Mouse (Mus musculus) forebrain, embryonic 13.5 days (tissue): Measurements from ENCODE around the gene Nat8f1. TPM values are rescaled to one million over a fixed set of nuclear protein-coding genes. Genes with fewer than 3 reads are reported as not detected.

Experiments
- ATAC-seq: fragments of 200-750 bp; cut with Nextera tagmentation; 2 replicates; pipeline ENCODE4 v1.8.0; 2017
- H3K27ac ChIP-seq: fragments of 300-500 bp; sonication (generic); 2 replicates; pipeline ENCODE4 v1.5.1; 2015; ENCODE audit warnings: inconsistent platforms, mild to moderate bottlenecking, moderate library complexity
- H3K27me3 ChIP-seq: fragments of 300-500 bp; sonication (generic); 2 replicates; pipeline ENCODE4 v1.6.1; 2015; ENCODE audit warnings: mild to moderate bottlenecking, inconsistent platforms
- H3K36me3 ChIP-seq: fragments of 300-500 bp; sonication (generic); 2 replicates; pipeline ENCODE4 v1.6.1; 2015; ENCODE audit warnings: mild to moderate bottlenecking, inconsistent platforms; ENCODE audit not compliant: poor library complexity, severe bottlenecking
- H3K4me1 ChIP-seq: fragments of 300-500 bp; sonication (generic); 2 replicates; pipeline ENCODE4 v1.6.1; 2015; ENCODE audit warnings: inconsistent platforms
- H3K4me2 ChIP-seq: fragments of 300-500 bp; sonication (generic); 2 replicates; pipeline ENCODE4 v1.6.1; 2015; ENCODE audit warnings: inconsistent platforms, mild to moderate bottlenecking, moderate library complexity
- H3K4me3 ChIP-seq: fragments of 300-500 bp; sonication (generic); 2 replicates; pipeline ENCODE4 v1.5.1; 2015; ENCODE audit warnings: mild to moderate bottlenecking, inconsistent platforms
- H3K9ac ChIP-seq: fragments of 300-500 bp; sonication (generic); 2 replicates; pipeline ENCODE4 v1.6.1; 2015; ENCODE audit warnings: mild to moderate bottlenecking, inconsistent platforms
- H3K9me3 ChIP-seq: fragments of 300-500 bp; sonication (generic); replicated peaks from 2 replicates; pipeline ENCODE4 v1.6.1; 2016; ENCODE audit warnings: inconsistent platforms
- WGBS: fragments of 180-500 bp; shearing (Covaris S2); methylation state at CpG from one replicate; pipeline ENCODE4 v1.1.7; 2015; 5-methylcytosine and 5-hydroxymethylcytosine counted together
- polyA plus RNA-seq: library from polyadenylated mRNA; unstranded; fragments of >200 nt; fragmentation: Nextera tagmentation; extraction: Ambion mirVana; gene quantifications from 2 replicates; pipeline ENCODE4 v1.2.1, GENCODE M21; 2015

The Nat8f1 gene
- polyA plus RNA-seq, 1 experiment from 2014 or later, result 9.2 TPM

GRCm38 (mm10) chr6:85863840-85864239 is 51.6 kb downstream of the Nat8f1 start:
- no peaks in the 10 kb centered on the region for H3K9me3 ChIP-seq
- H3K27me3 ChIP-seq, result no peaks in the 10 kb centered on the region
- H3K27ac ChIP-seq, result no peak overlapping the region
- no peaks in the 10 kb centered on the region for H3K36me3 ChIP-seq
- no peaks in the 10 kb centered on the region for H3K4me1 ChIP-seq
- no peak overlapping the region for H3K4me3 ChIP-seq
- no peak for ATAC-seq
- WGBS, result 97% methylated on average over 2 of the region's 2 CpGs
- H3K4me2 ChIP-seq, result no peak overlapping the region
- no peak overlapping the region for H3K9ac ChIP-seq

- no peaks in the 10 kb centered on the region for H3K4me1 ChIP-seq
- no peak overlapping the region for H3K9ac ChIP-seq
- no peaks in the 10 kb centered on the region for H3K9me3 ChIP-seq
- ATAC-seq, result no peak
- H3K27me3 ChIP-seq, result no peaks in the 10 kb centered on the region
- H3K36me3 ChIP-seq, result no peaks in the 10 kb centered on the region
- no peak overlapping the region for H3K4me3 ChIP-seq
- no peak overlapping the region for H3K27ac ChIP-seq
- 81% methylated on average over 2 of the region's 2 CpGs for WGBS
- H3K4me2 ChIP-seq, result no peak overlapping the region
These were observed 52.4 kb downstream of the Nat8f1 start for GRCm38 (mm10) chr6:85863136-85863535.

GRCm38 (mm10) chr6:85862565-85862964 is 52.9 kb downstream of the Nat8f1 start:
- Histone ChIP-seq H3K4me2 (no peak overlapping the region), H3K27ac (no peak overlapping the region), H3K9ac (no peak overlapping the region), H3K4me3 (no peak overlapping the region), H3K27me3 (no peaks in the 10 kb centered on the region), H3K9me3 (no peaks in the 10 kb centered on the region), H3K36me3 (no peaks in the 10 kb centered on the region), H3K4me1 (no peaks in the 10 kb centered on the region)
- ATAC-seq, result no peak
- 64% methylated on average over 3 of the region's 3 CpGs for WGBS

GRCm38 (mm10) chr6:85861247-85861646 is 54.2 kb downstream of the Nat8f1 start:
- no peaks in the 10 kb centered on the region for H3K9me3 ChIP-seq
- no peaks in the 10 kb centered on the region for H3K4me1 ChIP-seq
- no peaks in the 10 kb centered on the region for H3K36me3 ChIP-seq
- H3K9ac ChIP-seq, result no peak overlapping the region
- H3K4me3 ChIP-seq, result no peak overlapping the region
- H3K4me2 ChIP-seq, result no peak overlapping the region
- H3K27ac ChIP-seq, result no peak overlapping the region
- ATAC-seq, result no peak
- 90% methylated on average over 3 of the region's 3 CpGs for WGBS
- H3K27me3 ChIP-seq, result no peaks in the 10 kb centered on the region

Other genes with a start within 250 kb of the Nat8f1 start
- gene Nat8f7, start 202.5 kb downstream of the Nat8f1 start, polyA plus RNA-seq, result not detected in 2 replicates
- gene Nat8f3, start 149.9 kb downstream of the Nat8f1 start, polyA plus RNA-seq, result 0.23 TPM in 1 of 2 replicates, not detected in the other
- not detected in 2 replicates for gene Nat8f6, start 94.7 kb downstream of the Nat8f1 start, polyA plus RNA-seq
- gene Nat8f5, start 94.7 kb downstream of the Nat8f1 start, polyA plus RNA-seq, result not detected in 2 replicates
- not detected in 2 replicates for gene Nat8, start 83.6 kb downstream of the Nat8f1 start, polyA plus RNA-seq
- gene Nat8f2, start 46.5 kb downstream of the Nat8f1 start, polyA plus RNA-seq, result not detected in 2 replicates
- 7.5 and 8.1 TPM in 2 replicates for gene Nat8f4, start 10.8 kb downstream of the Nat8f1 start, polyA plus RNA-seq
- gene Tprkb, start 3.8 kb downstream of the Nat8f1 start, polyA plus RNA-seq, result 42.5 and 47.6 TPM in 2 replicates
- 36.9 and 43.5 TPM in 2 replicates for gene Dusp11, start 46.0 kb upstream of the Nat8f1 start, polyA plus RNA-seq
- gene Figla, start 100.5 kb upstream of the Nat8f1 start, polyA plus RNA-seq, result not detected in 2 replicates
- gene Add2, start 113.0 kb upstream of the Nat8f1 start, polyA plus RNA-seq, result 155 and 172 TPM in 2 replicates